Comparison of ENCODE assay signal across 20 mouse cellular contexts in the genomic region with DNA sequence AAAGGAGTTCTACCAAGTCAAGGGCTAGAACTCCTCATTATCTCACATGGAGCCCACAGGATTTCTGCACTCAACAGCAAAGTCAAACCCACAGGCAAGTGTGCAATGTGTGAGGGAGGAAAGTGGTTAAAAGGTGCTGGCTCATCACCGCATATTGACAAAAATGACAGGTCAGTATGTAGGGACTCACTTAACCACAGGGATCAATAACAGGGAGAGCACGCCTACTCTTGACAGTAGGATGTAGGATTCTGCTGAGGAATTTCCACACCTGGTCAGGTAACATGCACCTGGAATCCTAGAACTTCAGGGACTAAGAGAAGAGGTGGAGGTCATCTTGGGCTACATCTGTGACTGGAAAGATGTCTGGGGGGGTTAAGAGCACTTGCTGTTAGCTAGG. TPM values are rescaled to one million over a fixed set of nuclear protein-coding genes. Genes with fewer than 3 reads are reported as not detected.
DNase-seq lines count a peak whose midpoint lies in the region; TF ChIP-seq lines count a peak whose summit lies in the region.
"Had no signal": no experiment of that assay in that cellular context is flagged by ENCODE, and none has a peak within 500 bp of the region (broad histone marks: within the 10 kb centered on the region; RNA-seq: fewer than 3 reads in every experiment).

No protein-coding gene starts in this region.

- H3K79me2 ChIP-seq in MEL (ENCODE audit: control insufficient read depth, insufficient read depth, low read length, poor library complexity): no peaks in the 10 kb centered on the region
- peaks cover 67% of the 10 kb centered on the region for H3K79me2 ChIP-seq in myocyte (ENCODE audit: control insufficient read depth, insufficient read depth)

- TF ChIP-seq EP300 in MEL (IDR thresholded peaks at IDR 0.05; ENCODE audit: low read depth in 1 of 2, low read length in 2 of 2): no peak

- H3K4me3 ChIP-seq in MEL (ENCODE audit: control insufficient read depth in 1 of 2, insufficient read depth in 1 of 2, low read depth in 2 of 2, low read length in 2 of 2) (no peak overlapping the region), myocyte (no peak overlapping the region)

- H3K36me3 ChIP-seq in MEL (ENCODE audit: control insufficient read depth in 1 of 2, insufficient read depth in 2 of 2, low read length in 2 of 2): peaks cover 5 to 31% of the 10 kb centered on the region in 2 experiments
- H3K36me3 ChIP-seq in myocyte (ENCODE audit: control insufficient read depth, insufficient read depth): peaks cover 91% of the 10 kb centered on the region

- no peak overlapping the region for H3K9ac ChIP-seq in MEL (ENCODE audit: control insufficient read depth, low read depth, low read length, poor library complexity, severe bottlenecking)

- TF ChIP-seq POLR2A in MEL (IDR thresholded peaks at IDR 0.05; ENCODE audit: control insufficient read depth in 1 of 2, insufficient read depth in 1 of 2, low read depth in 1 of 2, low read length in 2 of 2, poor library complexity in 1 of 2): no peak; a peak in 1 of 4 replicates
- TF ChIP-seq POLR2A in myocyte (IDR thresholded peaks at IDR 0.05; ENCODE audit: insufficient read length, low read depth): peak; percentile 42

- no peak for TF ChIP-seq CTCF in MEL (IDR thresholded peaks at IDR 0.05 in 2 of 3, conservative IDR thresholded peaks at IDR 0.05 in 1 of 3; ENCODE audit: control insufficient read depth in 1 of 3, insufficient read depth in 1 of 3, low read depth in 2 of 3, low read length in 3 of 3, poor library complexity in 1 of 3, severe bottlenecking in 1 of 3)

- DNase-seq in MEL (ENCODE audit: low read depth, low spot score): no peak
- no peak for DNase-seq in right cerebral cortex, postnatal 14 days
- DNase-seq in layer of hippocampus, adult 9-11 months: no peak
- DNase-seq: adrenal gland, adult 2 months; adrenal gland, adult 8-10 months; adrenal gland, postnatal 10 days; adrenal gland, postnatal 14 days; adrenal gland, postnatal 25 days; adrenal gland, postnatal 36 days; B cell, adult 2 months; cerebellum, adult 11 months; cerebellum, adult 11-12 months; cerebellum, adult 18-20 months; cerebellum, adult 2 months had no signal

- H3K4me1 ChIP-seq in MEL (ENCODE audit: control insufficient read depth in 1 of 2, insufficient read depth in 2 of 2, low read length in 2 of 2): 0 out of 4 replicates have a peak, but pooled peaks cover 0 to 2% of the 10 kb centered on the region in 2 experiments

- no peak overlapping the region for H3K27ac ChIP-seq in MEL (ENCODE audit: control insufficient read depth, low read depth, low read length)

- H3K4me2 ChIP-seq in myocyte (ENCODE audit: low read depth): no peak overlapping the region

- H3K9me3 ChIP-seq in MEL (replicated peaks; ENCODE audit: insufficient read depth, low read length): no peaks in the 10 kb centered on the region
- H3K9me3 ChIP-seq: G1E had no signal

- no peak for TF ChIP-seq RAD21 in MEL (IDR thresholded peaks at IDR 0.05; ENCODE audit: low read depth, low read length)

- no peak overlapping the region for H3ac ChIP-seq in myocyte (ENCODE audit: control insufficient read depth, insufficient read length)

- H3K27me3 ChIP-seq in MEL (ENCODE audit: control insufficient read depth in 1 of 2, insufficient read depth in 2 of 2, low read length in 2 of 2) (no peaks in the 10 kb centered on the region), myocyte (ENCODE audit: control insufficient read depth, insufficient read depth, insufficient read length) (no peaks in the 10 kb centered on the region)
- H3K27me3 ChIP-seq: CH12.LX, Patski had no signal

TF ChIP-seq in MEL, 35 proteins besides CTCF, POLR2A, EP300 and RAD21:
- TF ChIP-seq POLR2AphosphoS2 (IDR thresholded peaks at IDR 0.05; ENCODE audit: low read length): peak; percentile 85
- TF ChIP-seq MAFK (IDR thresholded peaks at IDR 0.05; ENCODE audit: borderline replicate concordance, low read depth, low read length): no peak

TF ChIP-seq in myocyte, 11 proteins besides CTCF, POLR2A, EP300 and RAD21:
- TF ChIP-seq POLR2AphosphoS2 (IDR thresholded peaks at IDR 0.05; ENCODE audit: insufficient read length, low read depth) (peak; percentile 63), TCF12 (IDR thresholded peaks at IDR 0.05; ENCODE audit: insufficient read depth, poor library complexity, severe bottlenecking) (no peak), SRF (IDR thresholded peaks at IDR 0.05; ENCODE audit: control insufficient read depth, insufficient read length, low read depth) (no peak), MYOD1 (IDR thresholded peaks at IDR 0.05; ENCODE audit: control insufficient read depth in 1 of 3, insufficient read length in 2 of 3, low read depth in 2 of 3) (no peak)

RNA-seq across cellular contexts. Expression of gene Nfe2l1, which starts 13.9 kb away (rescaled TPM):
- total RNA-seq in MEL (2012; rRNA removed): 44.8 and 47.0 TPM in 2 replicates
- polyA plus RNA-seq in MEL (2012; ENCODE audit: insufficient read depth in 1 of 2, insufficient read length in 2 of 2, low read depth in 1 of 2, low replicate concordance in 2 of 2, missing spikeins in 1 of 2) (10 to 100 TPM; 37.5 to 66.5 TPM), myocyte (2012; fragmentation: generic; extraction: Trizol) (518 TPM)

RNA-seq across cellular contexts. Expression of gene Cbx1, which starts 27.0 kb away (rescaled TPM):
- total RNA-seq in MEL (2012; rRNA removed): 132 and 135 TPM in 2 replicates
- 100 to 1,000 TPM; 152 to 368 TPM for polyA plus RNA-seq in MEL (2012; ENCODE audit: insufficient read depth in 1 of 2, insufficient read length in 2 of 2, low read depth in 1 of 2, low replicate concordance in 2 of 2, missing spikeins in 1 of 2)
- polyA plus RNA-seq in myocyte (2012; fragmentation: generic; extraction: Trizol): 34.6 TPM

RNA-seq across cellular contexts. Expression of gene Copz2, which starts 33.8 kb away (rescaled TPM):
- 0.95 and 2.1 TPM in 2 replicates for total RNA-seq in MEL (2012; rRNA removed)
- 1 to 10 TPM in 1 of 2 experiments, not detected in 1; 6.3 TPM for polyA plus RNA-seq in MEL (2012; ENCODE audit: insufficient read depth in 1 of 2, insufficient read length in 2 of 2, low read depth in 1 of 2, low replicate concordance in 2 of 2, missing spikeins in 1 of 2)
- 120 TPM for polyA plus RNA-seq in myocyte (2012; fragmentation: generic; extraction: Trizol)
- polyA plus RNA-seq: activated CD4-positive, CD25-positive, alpha-beta regulatory T cell, adult 4 months; CD4-positive, CD25-positive, alpha-beta regulatory T cell, adult 4 months had no signal

RNA-seq across cellular contexts. Expression of gene Snx11, which starts 38.5 kb away (rescaled TPM):
- total RNA-seq in MEL (2012; rRNA removed): 33.9 and 43.1 TPM in 2 replicates
- polyA plus RNA-seq in MEL (2012; ENCODE audit: insufficient read depth in 1 of 2, insufficient read length in 2 of 2, low read depth in 1 of 2, low replicate concordance in 2 of 2, missing spikeins in 1 of 2): 10 to 100 TPM in 1 of 2 experiments, not detected in 1; 33.7 TPM
- 18.4 TPM for polyA plus RNA-seq in myocyte (2012; fragmentation: generic; extraction: Trizol)

Comparison
In these comparisons a context has a peak if more than half of its experiments do, and no peak if none do; other contexts are left out.
1. RNA of gene Copz2, which starts 33.8 kb away (polyA plus RNA-seq): 120 TPM in myocyte (single experiment); 6.3 TPM in MEL; every median in the first group is over 10 times any median in the second.